Mouse (Mus musculus): Measurements from ENCODE around the gene Lgi1. TPM values are rescaled to one million over a fixed set of nuclear protein-coding genes. Genes with fewer than 3 reads are reported as not detected.

Gene Lgi1
- polyA plus RNA-seq, 1 experiment, result 160 TPM

DNA sequence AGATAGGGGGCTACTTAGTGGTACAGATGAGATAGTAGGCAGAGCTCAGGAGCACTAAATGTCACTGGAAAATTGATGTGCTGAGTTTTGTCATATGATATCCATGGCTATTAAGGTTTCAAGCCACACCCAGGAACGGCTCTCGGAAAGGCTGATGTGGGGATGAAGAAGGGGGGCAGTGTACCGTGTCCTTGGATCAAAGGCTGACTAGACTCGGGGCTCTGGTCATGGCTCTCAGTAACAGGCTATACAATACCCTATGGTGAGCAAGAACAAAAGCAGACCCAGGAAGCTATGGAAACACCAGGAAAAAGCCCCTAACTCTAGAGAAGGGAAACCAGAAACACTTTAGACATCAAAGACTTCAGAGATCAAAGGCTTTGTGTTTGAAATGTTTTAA, 31.8 kb upstream of the Lgi1 start:
- TF ChIP-seq CTCF (IDR thresholded peaks at IDR 0.05; ENCODE audit: control insufficient read depth, insufficient read depth, low read length), result no peak
- no peak for TF ChIP-seq POLR2A (IDR thresholded peaks at IDR 0.05; ENCODE audit: borderline replicate concordance, control insufficient read depth, low read depth, low read length)
- Histone ChIP-seq H3K4me1 (ENCODE audit: control insufficient read depth, insufficient read depth, low read length) (no peaks in the 10 kb centered on the region; the same call in 1 of the 2 replicates), H3K27ac (ENCODE audit: control insufficient read depth, insufficient read depth, low read depth, low read length, poor library complexity) (no peak overlapping the region), H3K4me3 (replicated peaks; ENCODE audit: control insufficient read depth, low read depth, low read length) (no peak overlapping the region)
- WGBS, result 33% methylated on average over 4 of the region's 4 CpGs

DNA sequence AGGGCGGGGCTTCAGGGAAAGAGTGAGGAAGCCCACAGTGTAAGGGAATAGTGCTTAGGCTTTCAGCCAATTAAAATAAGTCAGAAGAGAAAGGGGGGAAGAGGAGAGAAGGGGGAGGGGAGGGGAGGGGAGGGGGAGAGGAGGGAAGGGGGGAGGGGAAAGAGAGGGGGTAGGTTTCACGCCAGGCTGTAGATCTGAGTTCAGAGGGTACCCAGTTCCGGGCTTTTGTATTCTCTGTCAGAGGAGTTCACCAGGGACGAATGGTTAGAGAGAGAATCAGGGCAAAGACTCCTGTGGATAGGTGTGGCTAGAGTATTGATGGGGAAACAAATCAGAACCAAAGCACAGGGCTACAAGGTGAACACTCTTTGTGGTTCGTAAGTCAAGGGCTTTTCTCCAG, 27.8 kb upstream of the Lgi1 start:
- H3K4me1 ChIP-seq (ENCODE audit: control insufficient read depth, insufficient read depth, low read length), result peaks cover 2% of the 10 kb centered on the region
- H3K4me3 ChIP-seq (replicated peaks; ENCODE audit: control insufficient read depth, low read depth, low read length), result no peak overlapping the region
- TF ChIP-seq CTCF (IDR thresholded peaks at IDR 0.05; ENCODE audit: control insufficient read depth, insufficient read depth, low read length) (no peak), POLR2A (IDR thresholded peaks at IDR 0.05; ENCODE audit: borderline replicate concordance, control insufficient read depth, low read depth, low read length) (no peak)
- H3K27ac ChIP-seq (ENCODE audit: control insufficient read depth, insufficient read depth, low read depth, low read length, poor library complexity), result no peak overlapping the region
- WGBS, result 75% methylated on average over 5 of the region's 5 CpGs

DNA sequence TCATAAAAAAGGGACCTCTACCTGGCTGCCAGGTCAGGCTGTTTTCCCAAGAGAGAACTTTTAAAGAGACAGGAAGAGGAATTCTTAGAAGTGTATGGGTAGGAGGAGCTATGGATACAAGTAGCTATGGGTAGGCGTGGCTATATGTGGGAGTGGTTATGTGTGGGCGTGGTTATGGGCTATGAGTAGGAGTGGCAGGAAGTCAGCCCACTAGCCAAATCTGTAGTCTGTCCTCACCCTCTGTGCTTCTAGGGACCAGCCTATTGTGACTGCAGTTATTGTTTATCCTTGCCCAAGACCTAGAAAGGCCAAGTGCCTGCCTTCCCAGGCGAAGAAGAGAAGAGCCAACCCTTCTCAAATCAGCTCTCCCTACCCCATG, 26.5 kb upstream of the Lgi1 start:
- TF ChIP-seq CTCF (IDR thresholded peaks at IDR 0.05; ENCODE audit: control insufficient read depth, insufficient read depth, low read length), result no peak
- no peak for TF ChIP-seq POLR2A (IDR thresholded peaks at IDR 0.05; ENCODE audit: borderline replicate concordance, control insufficient read depth, low read depth, low read length)
- H3K4me1 ChIP-seq (ENCODE audit: control insufficient read depth, insufficient read depth, low read length), result peaks cover 2% of the 10 kb centered on the region
- no peak overlapping the region for H3K4me3 ChIP-seq (replicated peaks; ENCODE audit: control insufficient read depth, low read depth, low read length)
- WGBS, result 47% methylated on average over 3 of the region's 3 CpGs
- no peak overlapping the region for H3K27ac ChIP-seq (ENCODE audit: control insufficient read depth, insufficient read depth, low read depth, low read length, poor library complexity)

DNA sequence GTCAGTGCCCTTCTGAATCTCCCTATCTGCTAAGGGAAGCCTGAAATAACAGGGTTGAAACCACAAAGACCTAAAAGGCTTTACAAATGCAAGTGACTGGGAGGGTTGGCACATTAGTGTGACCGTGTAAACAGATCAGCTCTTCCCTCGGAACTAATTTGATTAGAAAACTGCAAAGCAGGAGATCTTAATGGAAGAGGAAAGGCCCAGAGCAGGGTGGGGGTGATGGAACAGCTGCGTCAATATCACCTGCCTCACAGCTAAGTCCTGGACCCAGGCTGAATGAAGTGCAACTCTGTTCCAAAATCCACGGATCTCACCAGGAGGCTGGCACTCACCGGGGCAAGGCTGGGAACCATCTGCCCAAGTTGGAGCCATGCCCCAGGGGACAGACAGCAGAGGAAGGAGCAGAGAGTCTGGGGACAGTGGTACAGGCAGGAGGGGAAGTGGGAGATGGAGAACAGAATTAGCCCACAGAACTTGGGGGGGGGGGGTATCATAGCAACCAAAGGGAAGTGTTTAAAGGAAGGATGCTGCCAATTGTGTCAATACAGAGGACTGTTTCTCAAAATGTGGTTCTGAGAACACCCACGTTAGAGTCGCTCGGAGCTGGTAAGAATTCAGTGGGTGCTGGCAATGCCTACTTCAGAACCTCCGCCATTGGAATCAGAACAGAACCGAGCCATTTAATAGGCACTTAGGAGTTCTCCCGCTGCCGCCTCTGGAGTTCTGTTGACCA, 26.0 kb upstream of the Lgi1 start:
- no peak overlapping the region for H3K4me3 ChIP-seq (replicated peaks; ENCODE audit: control insufficient read depth, low read depth, low read length)
- 42% methylated on average over 12 of the region's 12 CpGs for WGBS
- TF ChIP-seq POLR2A (IDR thresholded peaks at IDR 0.05; ENCODE audit: borderline replicate concordance, control insufficient read depth, low read depth, low read length), result no peak
- TF ChIP-seq CTCF (IDR thresholded peaks at IDR 0.05; ENCODE audit: control insufficient read depth, insufficient read depth, low read length), result no peak
- peaks cover 2% of the 10 kb centered on the region for H3K4me1 ChIP-seq (ENCODE audit: control insufficient read depth, insufficient read depth, low read length)
- no peak overlapping the region for H3K27ac ChIP-seq (ENCODE audit: control insufficient read depth, insufficient read depth, low read depth, low read length, poor library complexity)

DNA sequence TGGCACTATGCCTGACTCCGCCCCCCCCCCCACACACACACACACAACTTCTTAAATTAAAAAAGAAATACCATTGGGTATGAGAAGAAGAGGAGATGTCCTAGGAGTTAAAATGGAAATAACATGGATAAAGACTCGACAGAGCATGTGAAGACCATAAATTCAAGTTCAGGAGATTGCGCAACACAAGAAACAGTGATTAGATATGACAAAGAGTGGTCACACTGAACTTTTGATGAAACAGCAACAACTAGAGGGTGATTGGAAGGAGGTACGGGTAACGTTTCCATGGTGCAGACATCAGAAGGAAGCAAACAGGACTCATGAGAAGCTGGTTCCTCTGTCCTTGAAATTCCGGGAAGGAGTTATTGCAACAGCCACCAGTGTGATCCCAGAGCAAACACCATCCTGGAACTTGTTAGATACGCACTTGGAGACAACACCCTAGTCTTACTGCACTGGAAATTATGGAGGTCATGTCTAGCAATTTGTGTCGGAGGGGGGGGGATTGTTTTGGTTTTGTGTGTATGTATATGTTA, 22.0 kb upstream of the Lgi1 start:
- Histone ChIP-seq H3K4me3 (replicated peaks; ENCODE audit: control insufficient read depth, low read depth, low read length) (no peak overlapping the region), H3K27ac (ENCODE audit: control insufficient read depth, insufficient read depth, low read depth, low read length, poor library complexity) (no peak overlapping the region), H3K4me1 (ENCODE audit: control insufficient read depth, insufficient read depth, low read length) (peaks cover 2% of the 10 kb centered on the region)
- TF ChIP-seq CTCF (IDR thresholded peaks at IDR 0.05; ENCODE audit: control insufficient read depth, insufficient read depth, low read length), result no peak
- no peak for TF ChIP-seq POLR2A (IDR thresholded peaks at IDR 0.05; ENCODE audit: borderline replicate concordance, control insufficient read depth, low read depth, low read length)
- WGBS, result 57% methylated on average over 8 of the region's 8 CpGs

DNA sequence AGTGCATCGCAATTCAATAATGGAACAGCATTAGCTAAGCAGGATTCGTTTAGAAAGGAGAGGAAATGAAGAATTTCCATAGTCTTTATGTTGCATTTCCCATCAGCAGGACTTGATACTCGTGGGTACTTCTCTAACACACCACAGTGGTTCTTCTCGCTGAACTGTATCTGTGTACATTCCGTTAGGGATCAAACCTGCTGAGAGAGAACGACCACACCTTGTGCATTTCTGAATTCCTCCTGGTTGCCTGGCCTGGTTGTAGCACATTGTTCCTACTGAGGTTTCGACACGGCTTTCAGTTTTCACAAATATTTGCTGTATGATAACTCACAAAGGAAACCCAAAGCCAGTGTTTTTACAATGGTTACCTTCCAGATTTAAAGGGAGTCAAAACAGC, 19.6 kb upstream of the Lgi1 start:
- WGBS, result 49% methylated on average over 8 of the region's 8 CpGs
- Histone ChIP-seq H3K27ac (ENCODE audit: control insufficient read depth, insufficient read depth, low read depth, low read length, poor library complexity) (no peak overlapping the region), H3K4me3 (replicated peaks; ENCODE audit: control insufficient read depth, low read depth, low read length) (no peak overlapping the region), H3K4me1 (ENCODE audit: control insufficient read depth, insufficient read depth, low read length) (no peaks in the 10 kb centered on the region; the same call in 1 of the 2 replicates)
- no peak for TF ChIP-seq CTCF (IDR thresholded peaks at IDR 0.05; ENCODE audit: control insufficient read depth, insufficient read depth, low read length)
- no peak for TF ChIP-seq POLR2A (IDR thresholded peaks at IDR 0.05; ENCODE audit: borderline replicate concordance, control insufficient read depth, low read depth, low read length)

DNA sequence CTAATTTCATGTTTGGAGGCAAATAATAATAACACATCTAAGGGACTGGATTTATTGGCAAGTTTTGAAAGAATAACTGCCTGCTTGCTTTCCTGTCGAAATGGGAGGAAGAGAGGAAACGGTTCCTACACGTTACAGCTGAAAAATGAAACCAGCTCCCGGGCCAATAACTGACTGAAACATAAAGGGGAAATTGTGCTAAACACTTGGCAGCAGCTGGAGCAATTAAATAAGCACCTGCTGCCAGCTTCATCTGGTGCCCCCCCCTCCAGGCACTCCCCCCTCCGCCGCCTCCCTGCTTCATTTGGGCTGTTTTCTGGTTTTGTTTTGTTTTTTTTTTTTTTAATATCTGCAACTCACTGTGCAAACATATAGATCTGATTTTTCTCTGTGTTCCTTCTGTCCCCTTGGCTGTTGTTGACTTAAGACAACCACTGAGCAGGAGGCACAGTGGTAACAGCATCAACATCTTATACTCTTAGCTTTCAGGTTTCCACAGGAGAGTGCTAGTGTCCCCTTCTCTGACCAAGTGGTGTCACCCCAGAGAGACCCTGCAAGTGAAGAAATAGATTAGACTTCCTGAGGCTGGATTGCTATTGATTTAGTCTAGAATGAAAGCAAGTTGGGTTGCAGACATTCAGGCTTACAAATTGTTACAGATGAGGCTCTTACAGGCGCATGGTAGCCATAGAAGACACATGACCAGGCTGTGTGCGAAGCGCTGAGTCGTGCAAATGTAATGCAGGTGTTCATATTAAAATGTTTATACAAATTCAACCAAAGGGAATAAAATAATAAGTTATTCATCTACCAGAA, 18.8 kb upstream of the Lgi1 start:
- TF ChIP-seq POLR2A (IDR thresholded peaks at IDR 0.05; ENCODE audit: borderline replicate concordance, control insufficient read depth, low read depth, low read length) (no peak), CTCF (IDR thresholded peaks at IDR 0.05; ENCODE audit: control insufficient read depth, insufficient read depth, low read length) (no peak)
- Histone ChIP-seq H3K4me1 (ENCODE audit: control insufficient read depth, insufficient read depth, low read length) (no peaks in the 10 kb centered on the region; the same call in 1 of the 2 replicates), H3K27ac (ENCODE audit: control insufficient read depth, insufficient read depth, low read depth, low read length, poor library complexity) (no peak overlapping the region), H3K4me3 (replicated peaks; ENCODE audit: control insufficient read depth, low read depth, low read length) (no peak overlapping the region)
- WGBS, result 35% methylated on average over 10 of the region's 10 CpGs

DNA sequence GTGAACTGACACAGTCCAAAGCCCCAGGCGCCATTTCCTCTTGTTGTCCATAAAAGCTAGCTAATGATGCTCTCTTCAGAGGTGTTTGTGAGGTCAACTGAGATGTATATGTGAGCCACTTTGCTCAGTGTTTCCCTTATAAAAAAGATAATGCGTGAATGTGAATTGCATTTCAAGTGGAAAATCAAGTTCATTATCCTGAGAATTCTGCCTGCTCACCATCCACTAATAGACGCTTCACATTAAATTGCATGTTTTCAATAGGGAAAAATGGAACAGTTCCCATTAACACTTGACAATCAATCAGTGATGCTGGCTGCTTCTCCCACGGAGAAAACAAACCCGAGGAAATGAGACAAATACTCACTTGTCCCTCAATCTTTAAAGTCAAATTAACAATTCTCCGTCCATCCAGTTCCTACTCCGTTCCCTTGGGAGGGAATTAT, 18.1 kb upstream of the Lgi1 start:
- Histone ChIP-seq H3K4me1 (ENCODE audit: control insufficient read depth, insufficient read depth, low read length) (no peaks in the 10 kb centered on the region; the same call in 1 of the 2 replicates), H3K27ac (ENCODE audit: control insufficient read depth, insufficient read depth, low read depth, low read length, poor library complexity) (no peak overlapping the region), H3K4me3 (replicated peaks; ENCODE audit: control insufficient read depth, low read depth, low read length) (no peak overlapping the region)
- 81% methylated on average over 7 of the region's 7 CpGs for WGBS
- TF ChIP-seq POLR2A (IDR thresholded peaks at IDR 0.05; ENCODE audit: borderline replicate concordance, control insufficient read depth, low read depth, low read length) (no peak), CTCF (IDR thresholded peaks at IDR 0.05; ENCODE audit: control insufficient read depth, insufficient read depth, low read length) (no peak)
